Mouse (Mus musculus): Measurements from ENCODE around the gene Gm20696. TPM values are rescaled to one million over a fixed set of nuclear protein-coding genes. Genes with fewer than 3 reads are reported as not detected.
A peak's percentile ranks its signal among the peaks of the same experiment; 100 is the strongest.

Gm20696 gene
- polyA plus RNA-seq, 2 experiments = 2.0 to 5.9 TPM

GRCm38 (mm10) chr6:99330169-99330568 is 336.4 kb downstream of the Gm20696 start:
- Histone ChIP-seq H3K9me3 (ENCODE audit: control insufficient read depth, low read length) (no peaks in the 10 kb centered on the region), H3K4me1 (ENCODE audit: control insufficient read depth, insufficient read depth, low read length) (no peaks in the 10 kb centered on the region), H3K27ac (replicated peaks; ENCODE audit: low read depth, low read length) (no peak overlapping the region), H3K4me2 (replicated peaks; ENCODE audit: low read depth, low read length, severe bottlenecking) (no peak overlapping the region), H3K4me3 (replicated peaks; ENCODE audit: low read length) (no peak overlapping the region), H3K27me3 (ENCODE audit: control insufficient read depth, insufficient read depth, low read length) (no peaks in the 10 kb centered on the region), H3K36me3 (ENCODE audit: control insufficient read depth, insufficient read depth, low read length) (no peaks in the 10 kb centered on the region), H3K9ac (ENCODE audit: low read depth, low read length, severe bottlenecking) (no peak overlapping the region)
- no peak for DNase-seq (ENCODE audit: low spot score)
- WGBS = 82% methylated on average over 4 of the region's 4 CpGs
- ATAC-seq (ENCODE audit: low FRiP score, low read depth) = no peak
- TF ChIP-seq POLR2A (IDR thresholded peaks at IDR 0.05; ENCODE audit: borderline replicate concordance, extremely low read depth, insufficient read depth, insufficient read length) = no peak

GRCm38 (mm10) chr6:99328634-99329033 is 338.0 kb downstream of the Gm20696 start:
- 6% methylated on average over 2 of the region's 2 CpGs for WGBS
- H3K9ac ChIP-seq (ENCODE audit: low read depth, low read length, severe bottlenecking) = no peak overlapping the region
- no peaks in the 10 kb centered on the region for H3K36me3 ChIP-seq (ENCODE audit: control insufficient read depth, insufficient read depth, low read length)
- H3K27ac ChIP-seq (replicated peaks; ENCODE audit: low read depth, low read length) = no peak overlapping the region
- DNase-seq (ENCODE audit: low spot score) (peak; percentile 11), ATAC-seq (ENCODE audit: low FRiP score, low read depth) (no peak)
- TF ChIP-seq POLR2A (IDR thresholded peaks at IDR 0.05; ENCODE audit: borderline replicate concordance, extremely low read depth, insufficient read depth, insufficient read length) = no peak
- H3K4me3 ChIP-seq (replicated peaks; ENCODE audit: low read length) = no peak overlapping the region
- no peaks in the 10 kb centered on the region for H3K9me3 ChIP-seq (ENCODE audit: control insufficient read depth, low read length)
- H3K27me3 ChIP-seq (ENCODE audit: control insufficient read depth, insufficient read depth, low read length) = no peaks in the 10 kb centered on the region
- no peak overlapping the region for H3K4me2 ChIP-seq (replicated peaks; ENCODE audit: low read depth, low read length, severe bottlenecking)
- no peaks in the 10 kb centered on the region for H3K4me1 ChIP-seq (ENCODE audit: control insufficient read depth, insufficient read depth, low read length)

GRCm38 (mm10) chr6:99328146-99328545 is 338.5 kb downstream of the Gm20696 start:
- H3K4me2 ChIP-seq (replicated peaks; ENCODE audit: low read depth, low read length, severe bottlenecking) = no peak overlapping the region
- no peaks in the 10 kb centered on the region for H3K4me1 ChIP-seq (ENCODE audit: control insufficient read depth, insufficient read depth, low read length)
- no peak for ATAC-seq (ENCODE audit: low FRiP score, low read depth)
- H3K27ac ChIP-seq (replicated peaks; ENCODE audit: low read depth, low read length) = no peak overlapping the region
- no peak for DNase-seq (ENCODE audit: low spot score)
- 68% methylated on average over 6 of the region's 6 CpGs for WGBS
- H3K27me3 ChIP-seq (ENCODE audit: control insufficient read depth, insufficient read depth, low read length) = no peaks in the 10 kb centered on the region
- TF ChIP-seq POLR2A (IDR thresholded peaks at IDR 0.05; ENCODE audit: borderline replicate concordance, extremely low read depth, insufficient read depth, insufficient read length) = no peak
- no peak overlapping the region for H3K4me3 ChIP-seq (replicated peaks; ENCODE audit: low read length)
- H3K36me3 ChIP-seq (ENCODE audit: control insufficient read depth, insufficient read depth, low read length) = no peaks in the 10 kb centered on the region
- H3K9ac ChIP-seq (ENCODE audit: low read depth, low read length, severe bottlenecking) = no peak overlapping the region
- H3K9me3 ChIP-seq (ENCODE audit: control insufficient read depth, low read length) = no peaks in the 10 kb centered on the region

GRCm38 (mm10) chr6:99327721-99328120 is 338.9 kb downstream of the Gm20696 start:
- no peak for ATAC-seq (ENCODE audit: low FRiP score, low read depth)
- Histone ChIP-seq H3K4me1 (ENCODE audit: control insufficient read depth, insufficient read depth, low read length) (no peaks in the 10 kb centered on the region), H3K9me3 (ENCODE audit: control insufficient read depth, low read length) (no peaks in the 10 kb centered on the region), H3K9ac (ENCODE audit: low read depth, low read length, severe bottlenecking) (no peak overlapping the region), H3K4me3 (replicated peaks; ENCODE audit: low read length) (no peak overlapping the region), H3K27ac (replicated peaks; ENCODE audit: low read depth, low read length) (no peak overlapping the region), H3K36me3 (ENCODE audit: control insufficient read depth, insufficient read depth, low read length) (no peaks in the 10 kb centered on the region), H3K27me3 (ENCODE audit: control insufficient read depth, insufficient read depth, low read length) (no peaks in the 10 kb centered on the region), H3K4me2 (replicated peaks; ENCODE audit: low read depth, low read length, severe bottlenecking) (no peak overlapping the region)
- DNase-seq (ENCODE audit: low spot score) = no peak
- TF ChIP-seq POLR2A (IDR thresholded peaks at IDR 0.05; ENCODE audit: borderline replicate concordance, extremely low read depth, insufficient read depth, insufficient read length) = no peak
- WGBS = 81% methylated on average over 11 of the region's 11 CpGs

- no peak overlapping the region for H3K27ac ChIP-seq (replicated peaks; ENCODE audit: low read depth, low read length)
- ATAC-seq (ENCODE audit: low FRiP score, low read depth) = no peak
- TF ChIP-seq POLR2A (IDR thresholded peaks at IDR 0.05; ENCODE audit: borderline replicate concordance, extremely low read depth, insufficient read depth, insufficient read length) = no peak
- no peak overlapping the region for H3K9ac ChIP-seq (ENCODE audit: low read depth, low read length, severe bottlenecking)
- no peak overlapping the region for H3K4me2 ChIP-seq (replicated peaks; ENCODE audit: low read depth, low read length, severe bottlenecking)
- H3K9me3 ChIP-seq (ENCODE audit: control insufficient read depth, low read length) = no peaks in the 10 kb centered on the region
- H3K27me3 ChIP-seq (ENCODE audit: control insufficient read depth, insufficient read depth, low read length) = no peaks in the 10 kb centered on the region
- 95% methylated on average over 2 of the region's 2 CpGs for WGBS
- no peaks in the 10 kb centered on the region for H3K36me3 ChIP-seq (ENCODE audit: control insufficient read depth, insufficient read depth, low read length)
- H3K4me1 ChIP-seq (ENCODE audit: control insufficient read depth, insufficient read depth, low read length) = no peaks in the 10 kb centered on the region; the same call in 1 of the 2 replicates
- DNase-seq (ENCODE audit: low spot score) = no peak
- H3K4me3 ChIP-seq (replicated peaks; ENCODE audit: low read length) = no peak overlapping the region
Measured at GRCm38 (mm10) chr6:99325881-99326280, 340.7 kb downstream of the Gm20696 start.

GRCm38 (mm10) chr6:99325461-99325860 is 341.1 kb downstream of the Gm20696 start:
- no peaks in the 10 kb centered on the region; the same call in 1 of the 2 replicates for H3K4me1 ChIP-seq (ENCODE audit: control insufficient read depth, insufficient read depth, low read length)
- H3K4me2 ChIP-seq (replicated peaks; ENCODE audit: low read depth, low read length, severe bottlenecking) = no peak overlapping the region
- DNase-seq (ENCODE audit: low spot score) (no peak), ATAC-seq (ENCODE audit: low FRiP score, low read depth) (no peak)
- no peak for TF ChIP-seq POLR2A (IDR thresholded peaks at IDR 0.05; ENCODE audit: borderline replicate concordance, extremely low read depth, insufficient read depth, insufficient read length)
- H3K27me3 ChIP-seq (ENCODE audit: control insufficient read depth, insufficient read depth, low read length) = no peaks in the 10 kb centered on the region
- H3K9ac ChIP-seq (ENCODE audit: low read depth, low read length, severe bottlenecking) = no peak overlapping the region
- no peaks in the 10 kb centered on the region for H3K9me3 ChIP-seq (ENCODE audit: control insufficient read depth, low read length)
- no peak overlapping the region for H3K4me3 ChIP-seq (replicated peaks; ENCODE audit: low read length)
- no peak overlapping the region for H3K27ac ChIP-seq (replicated peaks; ENCODE audit: low read depth, low read length)
- WGBS = 87% methylated on average over 5 of the region's 5 CpGs
- no peaks in the 10 kb centered on the region for H3K36me3 ChIP-seq (ENCODE audit: control insufficient read depth, insufficient read depth, low read length)
